Mouse (Mus musculus) forebrain, postnatal 0 days (tissue): ENCODE measurements at regions not wholly inside any gene's neighbourhood (a gene's known extent, or its start where the extent isn't known, plus 50 kb on each side); places are given as distances from the start of the nearest gene placed in this dataset.

ENCODE experiments used
- ATAC-seq: fragments of 200-750 bp; cut with Nextera tagmentation; 2 replicates; pipeline ENCODE4 v1.8.0; 2017; ENCODE audit warnings: mild to moderate bottlenecking, moderate library complexity
- DNase-seq: peaks from one replicate; pipeline ENCODE4 v3.0.0-alpha.2; 2015
- H3K27ac ChIP-seq: fragments of 300-500 bp; sonication (generic); 2 replicates; pipeline ENCODE4 v1.5.1; 2014; ENCODE audit warnings: low read depth, mild to moderate bottlenecking, antibody characterized with exemption, low read length, moderate library complexity, mixed read lengths
- H3K27me3 ChIP-seq: fragments of 300-500 bp; sonication (generic); 2 replicates; pipeline ENCODE4 v1.6.1; 2014; ENCODE audit warnings: mild to moderate bottlenecking, low read length, mixed read lengths; ENCODE audit not compliant: insufficient read depth
- H3K36me3 ChIP-seq: fragments of 300-500 bp; sonication (generic); 2 replicates; pipeline ENCODE4 v1.6.1; 2014; ENCODE audit warnings: mild to moderate bottlenecking, moderate library complexity; ENCODE audit not compliant: insufficient read depth
- H3K4me1 ChIP-seq: fragments of 300-500 bp; sonication (generic); 2 replicates; pipeline ENCODE4 v1.6.1; 2014; ENCODE audit warnings: antibody characterized with exemption; ENCODE audit not compliant: insufficient read depth
- H3K4me2 ChIP-seq: fragments of 300-500 bp; sonication (generic); 2 replicates; pipeline ENCODE4 v1.6.1; 2014; ENCODE audit warnings: low read depth, mild to moderate bottlenecking, moderate library complexity
- H3K4me3 ChIP-seq: fragments of 300-500 bp; sonication (generic); 2 replicates; pipeline ENCODE4 v1.5.1; 2014; ENCODE audit warnings: low read depth, low read length, mixed read lengths
- H3K9ac ChIP-seq: fragments of 300-500 bp; sonication (generic); 2 replicates; pipeline ENCODE4 v1.6.1; 2014; ENCODE audit warnings: mild to moderate bottlenecking
- H3K9me3 ChIP-seq: fragments of 300-500 bp; sonication (generic); 2 replicates; pipeline ENCODE4 v1.6.1; 2016; ENCODE audit warnings: low read length
- CTCF ChIP-seq: sonication (generic); IDR thresholded peaks from 2 replicates; pipeline ENCODE4 v1.5.1; 2016; ENCODE audit warnings: antibody characterized with exemption, control low read depth, low read depth
- WGBS: fragments of 180-500 bp; shearing (Covaris S2); extraction: QIAGEN DNeasy Blood & Tissue Kit; methylation state at CpG from one replicate; pipeline ENCODE4 v1.1.7; 2014; 5-methylcytosine and 5-hydroxymethylcytosine counted together

DNA sequence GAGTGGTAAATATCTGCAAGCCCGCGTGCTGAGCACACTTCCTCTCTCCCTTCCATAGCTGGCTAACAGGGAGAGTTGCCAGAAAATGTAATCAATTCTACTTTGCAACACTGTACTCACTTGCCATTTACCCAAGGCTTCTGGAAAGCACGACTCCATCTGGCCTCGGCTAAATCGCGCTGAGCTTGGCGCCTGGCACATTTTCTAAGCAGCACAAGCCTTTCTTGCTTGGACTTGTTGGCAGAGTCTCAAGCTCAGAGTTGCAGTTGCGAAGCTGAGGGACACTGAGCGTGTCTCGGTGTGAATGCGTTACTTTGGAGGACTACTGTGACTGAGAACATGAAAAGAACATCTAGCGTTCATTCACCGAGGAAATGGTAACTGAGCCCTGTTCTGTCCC, 164.9 kb upstream of the Lmcd1 start:
- 37% methylated on average over 13 of the region's 13 CpGs for WGBS
- no peak overlapping the region for H3K4me3 ChIP-seq
- DNase-seq (peak; percentile 89), ATAC-seq (peak; percentile 92)
- no peak overlapping the region for H3K4me2 ChIP-seq
- H3K9me3 ChIP-seq, result no peaks in the 10 kb centered on the region
- no peak overlapping the region for H3K9ac ChIP-seq
- peaks cover 6% of the 10 kb centered on the region; the same call in 1 of the 2 replicates for H3K4me1 ChIP-seq
- H3K36me3 ChIP-seq, result no peaks in the 10 kb centered on the region
- TF ChIP-seq CTCF, result no peak
- no peak overlapping the region for H3K27ac ChIP-seq
- H3K27me3 ChIP-seq, result no peaks in the 10 kb centered on the region

DNA sequence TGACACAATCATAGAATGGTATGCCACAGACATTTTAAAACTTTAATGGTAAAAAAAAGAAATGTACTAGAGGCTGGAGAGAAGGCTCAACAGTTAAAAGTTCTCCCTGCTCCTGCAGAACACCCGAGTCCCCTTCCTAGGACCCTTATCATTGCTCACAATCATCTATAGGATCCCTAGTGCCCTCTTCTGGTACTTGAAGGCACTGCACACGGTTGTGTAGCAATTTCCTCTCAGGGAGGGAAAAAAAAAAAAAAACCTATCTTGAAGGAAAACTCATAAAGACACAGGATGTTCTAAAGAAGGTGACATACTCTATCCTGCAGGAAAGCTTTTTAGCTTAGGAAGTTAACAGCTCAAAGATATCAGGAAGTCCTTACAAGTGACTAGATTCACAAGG, 154.4 kb upstream of the Lmcd1 start:
- H3K4me2 ChIP-seq, result no peak overlapping the region
- no peak for DNase-seq
- H3K27ac ChIP-seq, result no peak overlapping the region
- H3K4me3 ChIP-seq, result no peak overlapping the region
- no peak for ATAC-seq
- H3K9me3 ChIP-seq, result no peaks in the 10 kb centered on the region
- no peaks in the 10 kb centered on the region for H3K4me1 ChIP-seq
- no peak overlapping the region for H3K9ac ChIP-seq
- TF ChIP-seq CTCF, result peak; percentile 35
- WGBS, result 33% methylated on average over 2 of the region's 2 CpGs
- no peaks in the 10 kb centered on the region for H3K36me3 ChIP-seq
- no peaks in the 10 kb centered on the region for H3K27me3 ChIP-seq

DNA sequence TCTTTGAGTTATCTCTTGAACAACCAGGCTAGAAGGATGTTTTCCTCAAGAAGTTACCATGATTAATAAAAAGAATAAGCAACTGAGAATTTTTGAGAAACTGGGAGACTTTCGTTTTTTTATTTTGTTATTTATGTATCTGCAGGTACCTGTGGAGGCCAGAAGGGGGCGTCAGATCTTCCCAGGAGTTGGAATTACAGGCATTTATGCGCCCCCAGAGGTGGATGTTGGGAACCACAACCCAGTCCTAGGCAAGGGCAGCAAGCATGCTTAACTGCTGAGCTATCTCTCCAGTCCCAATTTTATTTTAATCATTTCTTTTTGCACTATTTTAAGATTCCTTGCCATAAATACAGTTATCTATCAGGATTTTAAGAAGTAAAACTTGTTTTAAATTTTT, 140.0 kb upstream of the Lmcd1 start:
- no peak for DNase-seq
- H3K27me3 ChIP-seq, result no peaks in the 10 kb centered on the region
- no peak overlapping the region for H3K4me2 ChIP-seq
- no peak for ATAC-seq
- 27% methylated on average over 3 of the region's 3 CpGs for WGBS
- H3K4me3 ChIP-seq, result no peak overlapping the region
- no peaks in the 10 kb centered on the region for H3K4me1 ChIP-seq
- H3K9me3 ChIP-seq, result no peaks in the 10 kb centered on the region
- no peak overlapping the region for H3K27ac ChIP-seq
- peak; percentile 60 for TF ChIP-seq CTCF
- H3K9ac ChIP-seq, result no peak overlapping the region
- no peaks in the 10 kb centered on the region for H3K36me3 ChIP-seq

DNA sequence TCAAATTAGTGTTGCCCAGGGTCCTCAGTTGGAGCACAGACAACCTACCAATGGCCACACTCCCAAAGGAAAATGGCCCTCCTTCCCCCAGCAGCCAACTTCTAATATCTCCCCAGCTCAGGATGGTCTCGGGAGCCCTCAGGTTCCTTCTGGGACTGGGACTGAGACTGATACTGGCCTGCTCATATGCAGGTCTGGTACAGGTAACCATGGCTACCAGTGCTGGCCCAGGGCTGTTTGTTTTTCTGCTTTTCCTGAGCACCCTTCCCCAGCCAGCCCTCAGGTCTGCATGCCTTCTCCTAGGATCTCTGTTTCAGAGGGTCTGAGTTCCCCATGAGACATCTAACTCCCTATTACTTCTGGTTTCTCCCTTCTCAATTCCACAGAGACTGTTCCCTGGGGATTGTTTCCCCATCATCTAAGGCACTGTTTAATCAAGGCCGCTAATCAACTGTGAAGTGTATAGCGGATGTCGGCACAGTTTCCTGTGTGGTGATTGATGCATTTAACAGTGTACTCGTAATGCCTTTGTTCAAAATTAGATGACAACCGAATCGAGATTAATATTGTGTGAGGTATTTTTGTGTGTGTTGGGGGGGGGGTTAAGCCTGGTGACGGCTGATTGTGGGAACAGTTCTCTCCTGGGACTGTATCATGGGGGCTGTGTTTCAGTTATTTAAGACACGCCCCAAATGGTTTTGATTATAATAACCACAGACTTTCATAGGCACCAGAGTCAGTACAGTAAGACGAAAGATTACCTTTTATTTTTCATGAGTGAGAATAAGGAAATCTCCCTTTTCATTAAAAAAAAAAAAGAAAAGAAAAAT, 120.8 kb upstream of the Lmcd1 start:
- Histone ChIP-seq H3K4me3 (no peak overlapping the region), H3K9ac (no peak overlapping the region), H3K27me3 (no peaks in the 10 kb centered on the region), H3K36me3 (no peaks in the 10 kb centered on the region), H3K27ac (no peak overlapping the region), H3K4me1 (no peaks in the 10 kb centered on the region), H3K4me2 (no peak overlapping the region), H3K9me3 (no peaks in the 10 kb centered on the region)
- ATAC-seq (0 out of 2 replicates have a peak, but pooled peaks have one; percentile 20), DNase-seq (no peak)
- no peak for TF ChIP-seq CTCF
- WGBS, result 74% methylated on average over 10 of the region's 10 CpGs

DNA sequence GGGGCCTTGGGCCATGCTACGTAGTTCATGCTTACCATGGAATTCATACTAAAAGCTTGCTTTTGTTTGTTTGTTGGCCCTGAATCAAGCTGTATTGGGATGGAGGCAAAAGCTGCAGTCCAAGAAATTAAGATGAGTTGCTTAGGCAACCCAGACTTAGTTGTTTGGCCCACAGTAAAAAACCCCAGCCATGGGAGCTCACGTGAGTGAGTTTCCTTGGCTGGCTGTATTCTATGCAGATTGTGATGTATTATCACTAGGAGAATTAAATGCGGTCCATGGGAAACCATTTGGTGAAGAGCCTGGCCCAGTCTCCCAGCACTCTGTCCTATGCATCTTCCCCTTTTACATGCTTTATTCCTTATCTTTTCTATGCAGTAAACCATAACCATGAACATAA, 106.1 kb upstream of the Lmcd1 start:
- Histone ChIP-seq H3K4me1 (no peaks in the 10 kb centered on the region), H3K4me3 (no peak overlapping the region), H3K27ac (no peak overlapping the region), H3K36me3 (no peaks in the 10 kb centered on the region), H3K9ac (no peak overlapping the region), H3K9me3 (no peaks in the 10 kb centered on the region), H3K4me2 (no peak overlapping the region), H3K27me3 (no peaks in the 10 kb centered on the region)
- DNase-seq, result peak; percentile 36
- peak; percentile 55; the same call in 1 of the 2 replicates for ATAC-seq
- TF ChIP-seq CTCF, result no peak
- WGBS, result 38% methylated on average over 3 of the region's 3 CpGs

DNA sequence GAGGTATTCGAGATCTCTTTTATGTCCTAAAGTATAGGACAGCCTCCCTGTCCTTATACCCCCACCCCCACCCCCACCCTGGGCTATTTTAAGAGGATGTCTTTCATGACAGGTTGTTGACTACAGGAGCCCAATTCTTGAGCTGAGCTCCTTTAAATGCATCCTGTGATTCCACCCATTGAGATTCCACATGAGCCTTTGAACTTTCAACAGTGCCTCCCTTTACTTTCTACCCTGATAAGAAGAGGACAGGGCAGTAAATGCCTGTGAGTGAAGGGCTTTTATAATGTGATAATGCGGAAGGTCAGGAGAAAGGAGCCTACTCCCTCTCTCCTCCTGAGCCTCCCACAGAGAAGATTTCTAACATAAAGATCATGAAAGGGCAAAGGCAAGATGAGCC, 97.2 kb upstream of the Lmcd1 start:
- Histone ChIP-seq H3K9me3 (no peaks in the 10 kb centered on the region), H3K27ac (no peak overlapping the region), H3K4me3 (no peak overlapping the region), H3K4me2 (no peak overlapping the region), H3K36me3 (no peaks in the 10 kb centered on the region), H3K9ac (no peak overlapping the region), H3K4me1 (no peaks in the 10 kb centered on the region), H3K27me3 (no peaks in the 10 kb centered on the region)
- ATAC-seq (no peak), DNase-seq (no peak)
- TF ChIP-seq CTCF, result no peak
- 40% methylated on average over 2 of the region's 2 CpGs for WGBS

DNA sequence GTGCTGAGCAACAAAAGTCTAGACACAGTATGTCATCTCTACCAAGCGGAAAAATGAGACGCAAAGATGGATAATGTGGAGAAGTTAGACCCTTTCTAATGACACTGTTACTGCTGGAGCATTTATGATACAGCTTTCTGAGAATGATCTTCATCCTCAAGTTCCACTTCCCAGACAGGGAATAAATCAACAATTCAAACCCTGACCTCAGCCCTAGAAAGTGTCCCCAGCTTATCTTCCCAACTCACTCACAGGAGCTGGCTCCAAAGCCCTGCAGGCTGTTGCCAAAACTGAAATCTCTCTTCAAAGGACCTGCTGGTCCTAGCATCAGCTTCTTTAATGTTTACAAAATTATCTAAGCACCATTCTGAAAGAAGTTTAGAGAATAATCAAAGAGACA, 85.9 kb upstream of the Lmcd1 start:
- Histone ChIP-seq H3K9ac (no peak overlapping the region), H3K4me1 (no peaks in the 10 kb centered on the region), H3K36me3 (no peaks in the 10 kb centered on the region), H3K27me3 (no peaks in the 10 kb centered on the region), H3K4me3 (no peak overlapping the region), H3K4me2 (no peak overlapping the region), H3K27ac (no peak overlapping the region), H3K9me3 (no peaks in the 10 kb centered on the region)
- WGBS, result 97% methylated on average over 2 of the region's 2 CpGs
- ATAC-seq, result no peak
- no peak for DNase-seq
- TF ChIP-seq CTCF, result no peak
